Mouse (Mus musculus): Measurements from ENCODE around the gene Atg4d. TPM values are rescaled to one million over a fixed set of nuclear protein-coding genes. Genes with fewer than 3 reads are reported as not detected.
A peak's percentile ranks its signal among the peaks of the same experiment; 100 is the strongest.

The Atg4d gene
- polyA plus RNA-seq, 1 experiment, result 39.8 TPM

DNA sequence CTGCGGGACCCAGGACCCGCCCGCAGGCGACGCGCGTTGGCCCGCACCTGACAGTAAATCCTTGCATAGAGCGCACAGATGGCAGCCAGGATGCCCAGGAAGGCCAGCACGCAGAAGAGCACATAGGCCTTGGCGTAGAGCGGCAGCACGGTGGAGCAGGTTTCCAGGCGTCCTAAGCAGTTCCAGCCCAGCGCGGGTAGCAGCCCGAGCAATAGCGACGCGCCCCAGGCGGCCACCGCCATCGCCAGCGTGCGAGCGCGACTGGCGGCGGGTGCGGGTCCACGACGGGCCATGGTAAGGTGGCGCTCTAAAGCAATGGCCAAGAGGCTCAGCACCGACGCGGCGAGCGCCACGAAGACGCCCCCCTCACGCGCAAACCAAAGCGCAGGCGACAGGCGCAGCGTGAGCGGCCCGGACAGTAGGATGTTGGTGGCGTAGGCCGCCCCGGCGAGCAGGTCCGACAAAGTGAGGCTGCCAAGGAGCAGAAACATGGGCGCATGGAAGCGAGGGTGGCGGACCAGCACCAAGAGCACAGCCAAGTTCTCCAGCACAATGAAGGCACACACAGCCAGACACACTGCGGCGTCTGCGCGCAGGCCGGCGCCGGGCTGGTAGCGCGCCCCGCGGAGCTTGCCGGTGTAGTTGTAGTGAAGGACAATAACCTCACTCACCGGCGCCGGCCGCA, 20.5 kb upstream of the Atg4d start:
- Histone ChIP-seq H3K36me3 (ENCODE audit: control insufficient read depth, insufficient read depth) (no peaks in the 10 kb centered on the region), H3K4me3 (no peak overlapping the region), H3K4me2 (ENCODE audit: low read depth) (no peak overlapping the region), H3K79me2 (ENCODE audit: control insufficient read depth, insufficient read depth) (no peaks in the 10 kb centered on the region), H3K27me3 (ENCODE audit: control insufficient read depth, insufficient read depth, insufficient read length) (peaks cover 25% of the 10 kb centered on the region), H3ac (ENCODE audit: control insufficient read depth, insufficient read length) (peak overlapping the region; percentile 49)
- TF ChIP-seq SRF (IDR thresholded peaks at IDR 0.05; ENCODE audit: control insufficient read depth, insufficient read length, low read depth), result no peak

DNA sequence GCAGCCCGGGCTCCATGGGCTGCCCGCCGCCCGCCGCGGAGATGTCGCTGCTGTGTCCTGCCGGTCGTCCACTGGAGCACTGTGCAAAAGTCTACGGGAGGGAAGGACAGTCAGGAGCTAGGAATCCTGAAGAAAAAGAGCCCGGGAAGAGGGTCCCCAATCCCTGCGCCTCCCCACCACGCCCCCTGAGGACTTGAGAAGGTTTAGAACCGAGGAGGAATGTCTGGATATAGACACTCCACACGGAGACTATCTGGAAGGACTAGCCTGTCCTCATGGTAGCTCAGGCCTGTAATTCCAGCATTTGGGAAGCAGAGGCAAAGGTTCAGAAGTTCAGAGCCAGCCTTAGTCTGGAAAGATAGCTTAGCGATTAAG, 20.0 kb upstream of the Atg4d start:
- Histone ChIP-seq H3K4me2 (ENCODE audit: low read depth) (no peak overlapping the region), H3K36me3 (ENCODE audit: control insufficient read depth, insufficient read depth) (no peaks in the 10 kb centered on the region), H3K4me3 (no peak overlapping the region), H3K79me2 (ENCODE audit: control insufficient read depth, insufficient read depth) (no peaks in the 10 kb centered on the region), H3K27me3 (ENCODE audit: control insufficient read depth, insufficient read depth, insufficient read length) (peaks cover 25% of the 10 kb centered on the region), H3ac (ENCODE audit: control insufficient read depth, insufficient read length) (no peak overlapping the region)
- TF ChIP-seq TCF3 (IDR thresholded peaks at IDR 0.05; ENCODE audit: insufficient read length, low read depth) (no peak), TCF12 (IDR thresholded peaks at IDR 0.05; ENCODE audit: insufficient read depth, poor library complexity, severe bottlenecking) (no peak), MAX (IDR thresholded peaks at IDR 0.05; ENCODE audit: low read depth) (no peak), MYOD1 (IDR thresholded peaks at IDR 0.05; ENCODE audit: control insufficient read depth in 1 of 3, insufficient read length in 2 of 3, low read depth in 2 of 3) (no peak), CEBPB (IDR thresholded peaks at IDR 0.05; ENCODE audit: insufficient read depth, poor library complexity, severe bottlenecking) (no peak)

DNA sequence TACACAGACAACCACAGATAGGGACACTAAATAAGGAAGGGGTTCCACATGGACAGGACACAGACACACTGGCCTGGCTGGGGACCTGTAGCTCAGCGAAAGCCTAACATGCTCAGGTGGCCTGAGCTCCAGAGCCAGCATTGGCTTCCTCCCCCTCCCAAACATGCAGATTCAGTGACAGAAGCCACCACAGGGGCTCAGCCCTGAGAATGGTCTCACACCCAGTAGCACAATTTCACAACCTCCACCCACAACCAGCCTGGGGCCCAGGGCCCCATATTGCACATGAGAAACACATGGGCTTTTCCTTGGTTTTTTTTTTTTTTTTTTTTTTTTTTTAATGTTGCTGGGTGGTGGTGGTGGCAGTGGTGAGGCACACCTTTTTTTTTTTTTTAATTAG, 18.8 kb upstream of the Atg4d start:
- Histone ChIP-seq H3K79me2 (ENCODE audit: control insufficient read depth, insufficient read depth) (no peaks in the 10 kb centered on the region), H3ac (ENCODE audit: control insufficient read depth, insufficient read length) (no peak overlapping the region), H3K4me3 (no peak overlapping the region), H3K36me3 (ENCODE audit: control insufficient read depth, insufficient read depth) (no peaks in the 10 kb centered on the region), H3K27me3 (ENCODE audit: control insufficient read depth, insufficient read depth, insufficient read length) (peaks cover 25% of the 10 kb centered on the region), H3K4me2 (ENCODE audit: low read depth) (no peak overlapping the region)
- no peak for TF ChIP-seq TCF12 (IDR thresholded peaks at IDR 0.05; ENCODE audit: insufficient read depth, poor library complexity, severe bottlenecking)
- no peak for TF ChIP-seq MAX (IDR thresholded peaks at IDR 0.05; ENCODE audit: low read depth)
- no peak for TF ChIP-seq POLR2A (IDR thresholded peaks at IDR 0.05; ENCODE audit: insufficient read length, low read depth)
- TF ChIP-seq SRF (IDR thresholded peaks at IDR 0.05; ENCODE audit: control insufficient read depth, insufficient read length, low read depth), result no peak
- TF ChIP-seq TCF3 (IDR thresholded peaks at IDR 0.05; ENCODE audit: insufficient read length, low read depth), result no peak
- no peak for TF ChIP-seq POLR2AphosphoS2 (IDR thresholded peaks at IDR 0.05; ENCODE audit: insufficient read length, low read depth)
- no peak for TF ChIP-seq MYOD1 (IDR thresholded peaks at IDR 0.05; ENCODE audit: control insufficient read depth in 1 of 3, insufficient read length in 2 of 3, low read depth in 2 of 3)
- no peak for TF ChIP-seq USF1 (IDR thresholded peaks at IDR 0.05; ENCODE audit: low read depth)
- TF ChIP-seq E2F4 (IDR thresholded peaks at IDR 0.05; ENCODE audit: insufficient read depth), result no peak
- TF ChIP-seq MYOG (IDR thresholded peaks at IDR 0.05; ENCODE audit: control insufficient read depth in 1 of 3, insufficient read depth in 1 of 3, insufficient read length in 2 of 3, low read depth in 2 of 3), result no peak

DNA sequence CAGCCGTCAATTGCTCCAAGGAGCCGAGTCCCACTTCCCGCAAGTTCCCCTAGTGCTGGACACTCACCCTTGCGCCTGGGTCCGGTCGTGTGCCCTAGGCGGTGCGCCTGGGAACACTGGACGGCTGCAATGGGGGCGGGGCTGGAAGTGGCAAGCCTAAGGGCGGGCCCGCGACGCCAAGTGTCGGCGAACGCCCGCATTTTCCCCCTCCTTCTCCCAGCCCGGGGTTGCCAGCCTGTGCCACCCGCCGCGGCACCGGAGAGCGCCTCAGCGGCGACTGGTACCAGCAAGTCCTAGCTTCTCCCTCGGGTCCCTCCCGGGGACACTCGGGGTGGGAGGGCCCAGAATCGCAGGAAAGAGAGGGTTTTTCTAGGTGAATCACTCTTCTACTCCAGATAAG, 16.8 kb upstream of the Atg4d start, which contains the start of gene S1pr5:
Gene S1pr5 (minus strand): TSS at position 118 of the 400 bp plus-strand sequence.
- H3K4me2 ChIP-seq (ENCODE audit: low read depth), result peak within 1 kb of the TSS; percentile 65
- no peaks in the 10 kb centered on the region for H3K36me3 ChIP-seq (ENCODE audit: control insufficient read depth, insufficient read depth)
- TF ChIP-seq TCF12 (IDR thresholded peaks at IDR 0.05; ENCODE audit: insufficient read depth, poor library complexity, severe bottlenecking), result no peak
- TF ChIP-seq POLR2A (IDR thresholded peaks at IDR 0.05; ENCODE audit: insufficient read length, low read depth), result peak; percentile 27
- no peak for TF ChIP-seq MYOD1 (IDR thresholded peaks at IDR 0.05; ENCODE audit: control insufficient read depth in 1 of 3, insufficient read length in 2 of 3, low read depth in 2 of 3)
- no peak for TF ChIP-seq MYOG (IDR thresholded peaks at IDR 0.05; ENCODE audit: control insufficient read depth in 1 of 3, insufficient read depth in 1 of 3, insufficient read length in 2 of 3, low read depth in 2 of 3)
- H3K4me3 ChIP-seq, result no peak within 1 kb of the TSS
- no peak within 1 kb of the TSS for H3ac ChIP-seq (ENCODE audit: control insufficient read depth, insufficient read length)
- peaks cover 25% of the 10 kb centered on the region for H3K27me3 ChIP-seq (ENCODE audit: control insufficient read depth, insufficient read depth, insufficient read length)
- no peaks in the 10 kb centered on the region for H3K79me2 ChIP-seq (ENCODE audit: control insufficient read depth, insufficient read depth)

DNA sequence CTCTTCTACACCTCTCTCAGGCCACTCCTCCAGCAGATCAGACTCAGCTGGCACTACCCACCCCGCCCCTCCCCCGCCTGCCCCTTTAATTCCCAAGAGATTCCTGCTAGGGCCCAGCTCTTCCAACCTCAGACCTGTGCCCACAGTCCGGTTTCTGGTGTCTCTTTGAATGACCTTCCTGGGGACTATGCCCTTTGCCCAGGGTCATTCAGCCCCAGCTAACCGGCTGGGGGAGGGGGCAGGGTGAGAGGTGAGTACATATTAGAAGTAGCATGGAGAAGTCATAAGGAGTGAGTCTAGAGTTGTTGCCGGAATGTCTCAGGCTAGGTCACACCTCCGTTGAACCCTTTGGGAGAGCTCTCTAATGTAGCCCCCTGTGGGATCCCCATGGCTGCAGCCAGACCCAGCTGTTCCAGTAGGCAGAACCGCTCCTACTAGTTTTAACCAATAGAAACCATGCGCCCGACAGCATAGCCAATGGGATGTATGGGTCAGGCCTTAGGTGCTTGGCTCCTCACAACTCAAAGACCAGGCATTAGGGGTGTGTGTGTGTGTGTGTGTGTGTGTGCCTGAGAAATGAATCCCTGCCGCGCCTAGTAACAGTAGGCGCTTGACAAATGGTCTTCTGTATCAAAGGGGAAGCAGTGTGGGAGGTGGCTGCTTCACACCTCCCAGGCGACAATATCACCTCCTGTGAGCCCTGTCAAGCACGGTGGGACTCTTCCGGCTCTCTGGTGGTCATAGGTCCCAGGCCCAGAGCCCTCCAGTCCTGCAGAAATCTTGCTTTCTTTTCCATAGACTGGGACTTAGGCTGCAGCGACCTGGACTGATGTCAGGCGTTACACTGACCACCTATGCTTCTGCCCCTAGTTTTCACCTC, 15.2 kb upstream of the Atg4d start:
- H3K4me3 ChIP-seq, result no peak overlapping the region
- no peak overlapping the region for H3ac ChIP-seq (ENCODE audit: control insufficient read depth, insufficient read length)
- H3K4me2 ChIP-seq (ENCODE audit: low read depth), result peak overlapping the region; percentile 27
- H3K79me2 ChIP-seq (ENCODE audit: control insufficient read depth, insufficient read depth), result no peaks in the 10 kb centered on the region
- no peaks in the 10 kb centered on the region for H3K36me3 ChIP-seq (ENCODE audit: control insufficient read depth, insufficient read depth)
- TF ChIP-seq MYOG (IDR thresholded peaks at IDR 0.05; ENCODE audit: control insufficient read depth in 1 of 3, insufficient read depth in 1 of 3, insufficient read length in 2 of 3, low read depth in 2 of 3) (peak in 1 of 3 experiments; percentile 24), USF1 (IDR thresholded peaks at IDR 0.05; ENCODE audit: low read depth) (no peak)
- peaks cover 10% of the 10 kb centered on the region for H3K27me3 ChIP-seq (ENCODE audit: control insufficient read depth, insufficient read depth, insufficient read length)

All from myocyte (in vitro differentiated cells).